Mouse (Mus musculus): ENCODE results near the gene Map2k2. TPM values are rescaled to one million over a fixed set of nuclear protein-coding genes. Genes with fewer than 3 reads are reported as not detected.
"Not testable (repeated sequence)": the region's sequence is repeated elsewhere in the genome, so short reads cannot be mapped to it uniquely, and the experiment has no call there.

Map2k2 gene
- total RNA-seq (2014; fragmentation: Nextera tagmentation) (111 and 122 TPM in 2 replicates), total RNA-seq (2017) (38.7 and 50.2 TPM in 2 replicates)

DNA sequence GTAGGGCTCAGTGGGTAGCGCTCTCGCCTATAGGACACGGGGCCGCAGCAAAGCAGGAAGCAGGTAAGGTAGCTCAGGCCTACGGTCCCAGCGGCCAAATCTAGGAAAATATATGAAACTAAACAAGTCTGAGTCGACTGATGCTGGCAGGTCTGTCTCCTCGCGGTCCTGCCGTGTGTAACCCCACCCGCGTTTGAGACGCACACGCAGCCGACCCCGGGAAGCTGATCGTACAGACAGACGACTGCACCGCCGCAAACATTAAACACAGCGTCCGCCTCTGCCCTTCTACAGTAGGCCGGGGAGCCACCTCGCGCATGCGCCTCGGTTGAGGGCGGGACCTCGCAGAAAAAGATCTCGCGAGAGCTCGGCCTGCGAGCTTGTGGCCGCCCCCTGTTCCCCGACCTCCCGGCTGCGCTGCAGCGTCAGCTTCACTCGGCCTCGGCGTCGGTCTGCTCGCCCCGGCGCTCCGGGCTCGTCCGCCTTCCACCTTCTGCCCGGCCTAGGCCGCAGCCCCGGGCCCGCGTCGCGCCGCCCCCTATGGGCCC is at the start of gene Map2k2:
Gene Map2k2 (plus strand): TSS at position 351 of the 548 bp plus-strand sequence.
- peak; percentile 77 for ATAC-seq (replicated peaks; ENCODE audit: low FRiP score, low TSS enrichment, poor library complexity, severe bottlenecking)

- no peak for ATAC-seq (replicated peaks; ENCODE audit: low FRiP score, low TSS enrichment, poor library complexity, severe bottlenecking)
These were observed 48.1 kb upstream of the Map2k2 start for GRCm38 (mm10) chr10:81057406-81058130.

- ATAC-seq (replicated peaks; ENCODE audit: low FRiP score, low TSS enrichment, poor library complexity, severe bottlenecking): no peak
These were observed 46.8 kb upstream of the Map2k2 start for GRCm38 (mm10) chr10:81058896-81059295.

- peak; percentile 88 for ATAC-seq (replicated peaks; ENCODE audit: low FRiP score, low TSS enrichment, poor library complexity, severe bottlenecking)
These were observed 45.8 kb upstream of the Map2k2 start, which contains the start of gene Sgta for GRCm38 (mm10) chr10:81059603-81060543. Sgta (minus strand) TSS chr10:81060181.

DNA sequence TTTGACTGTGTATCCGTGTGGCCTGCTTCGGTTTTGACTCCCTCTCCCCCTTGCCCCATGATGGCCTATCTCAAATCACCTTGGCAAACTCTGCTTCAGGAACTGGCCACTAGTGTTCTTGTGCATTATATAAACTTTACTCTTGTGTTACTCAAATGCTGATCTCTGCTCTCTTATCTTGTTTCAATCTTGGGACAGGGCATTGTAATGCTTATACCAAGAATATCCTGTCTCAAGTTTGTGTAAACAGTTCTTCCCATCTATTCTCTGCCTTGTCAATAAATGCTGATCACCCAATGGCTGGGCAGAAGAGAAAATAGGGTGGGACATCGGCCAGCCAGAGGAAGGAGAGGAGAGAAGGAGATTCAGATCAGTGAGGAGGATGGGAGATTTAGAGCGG is 43.0 kb upstream of the Map2k2 start:
- no peak for ATAC-seq (replicated peaks; ENCODE audit: low FRiP score, low TSS enrichment, poor library complexity, severe bottlenecking)

DNA sequence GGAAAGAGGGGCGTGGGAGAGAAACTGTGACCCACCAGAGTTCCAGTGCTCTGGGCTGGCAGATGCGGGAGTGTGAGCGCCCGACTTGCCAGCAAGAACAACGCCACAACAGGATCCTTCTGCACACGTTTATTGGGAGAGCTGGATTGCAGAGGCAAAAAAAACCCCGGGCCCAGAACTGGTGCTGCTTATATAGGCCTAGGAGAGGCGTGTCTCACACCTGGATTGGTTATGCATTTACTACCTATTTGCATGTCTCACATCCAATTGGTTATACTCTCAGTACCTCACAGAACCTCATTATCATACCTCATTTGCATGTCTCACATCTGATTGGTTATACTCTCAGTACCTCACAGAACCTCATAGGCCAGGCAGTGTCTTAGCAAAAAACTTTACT is 41.2 kb upstream of the Map2k2 start:
- not testable (repeated sequence) for ATAC-seq (replicated peaks; ENCODE audit: low FRiP score, low TSS enrichment, poor library complexity, severe bottlenecking)

GRCm38 (mm10) chr10:81068706-81069105 is 37.0 kb upstream of the Map2k2 start:
- ATAC-seq (replicated peaks; ENCODE audit: low FRiP score, low TSS enrichment, poor library complexity, severe bottlenecking): no peak

GRCm38 (mm10) chr10:81069836-81070235 is 35.9 kb upstream of the Map2k2 start, which contains the start of gene Thop1:
Thop1 (plus strand) TSS chr10:81070035.
- ATAC-seq (replicated peaks; ENCODE audit: low FRiP score, low TSS enrichment, poor library complexity, severe bottlenecking): peak; percentile 95

GRCm38 (mm10) chr10:81072290-81072689 is 33.4 kb upstream of the Map2k2 start:
- ATAC-seq (replicated peaks; ENCODE audit: low FRiP score, low TSS enrichment, poor library complexity, severe bottlenecking): no peak

DNA sequence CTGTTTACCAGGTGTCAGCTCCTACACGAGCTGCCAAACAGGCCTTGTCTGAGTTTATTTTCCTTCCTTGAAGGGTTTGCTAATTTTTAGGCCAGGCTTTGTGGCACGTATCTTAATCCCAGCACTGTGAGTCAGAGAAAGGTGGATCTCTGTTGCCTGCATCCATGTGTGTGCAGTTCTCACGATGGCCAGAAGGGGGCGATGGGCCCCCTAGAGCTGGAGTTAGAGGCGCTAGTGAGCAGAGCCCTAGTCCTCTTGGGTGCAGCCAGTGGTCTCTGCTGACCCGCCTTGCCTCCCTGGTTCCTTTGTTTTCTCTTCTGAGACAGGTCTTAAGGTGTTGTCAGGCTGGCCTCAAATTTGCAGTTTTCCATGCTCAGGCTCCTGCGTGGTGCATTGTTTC is 32.3 kb upstream of the Map2k2 start:
- ATAC-seq (replicated peaks; ENCODE audit: low FRiP score, low TSS enrichment, poor library complexity, severe bottlenecking): no peak

- no peak for ATAC-seq (replicated peaks; ENCODE audit: low FRiP score, low TSS enrichment, poor library complexity, severe bottlenecking)
These were observed 30.0 kb upstream of the Map2k2 start for GRCm38 (mm10) chr10:81075734-81076133.

- no peak for ATAC-seq (replicated peaks; ENCODE audit: low FRiP score, low TSS enrichment, poor library complexity, severe bottlenecking)
These were observed 29.4 kb upstream of the Map2k2 start for GRCm38 (mm10) chr10:81076356-81076755.

- ATAC-seq (replicated peaks; ENCODE audit: low FRiP score, low TSS enrichment, poor library complexity, severe bottlenecking): no peak
These were observed 27.8 kb upstream of the Map2k2 start for GRCm38 (mm10) chr10:81077916-81078315.

DNA sequence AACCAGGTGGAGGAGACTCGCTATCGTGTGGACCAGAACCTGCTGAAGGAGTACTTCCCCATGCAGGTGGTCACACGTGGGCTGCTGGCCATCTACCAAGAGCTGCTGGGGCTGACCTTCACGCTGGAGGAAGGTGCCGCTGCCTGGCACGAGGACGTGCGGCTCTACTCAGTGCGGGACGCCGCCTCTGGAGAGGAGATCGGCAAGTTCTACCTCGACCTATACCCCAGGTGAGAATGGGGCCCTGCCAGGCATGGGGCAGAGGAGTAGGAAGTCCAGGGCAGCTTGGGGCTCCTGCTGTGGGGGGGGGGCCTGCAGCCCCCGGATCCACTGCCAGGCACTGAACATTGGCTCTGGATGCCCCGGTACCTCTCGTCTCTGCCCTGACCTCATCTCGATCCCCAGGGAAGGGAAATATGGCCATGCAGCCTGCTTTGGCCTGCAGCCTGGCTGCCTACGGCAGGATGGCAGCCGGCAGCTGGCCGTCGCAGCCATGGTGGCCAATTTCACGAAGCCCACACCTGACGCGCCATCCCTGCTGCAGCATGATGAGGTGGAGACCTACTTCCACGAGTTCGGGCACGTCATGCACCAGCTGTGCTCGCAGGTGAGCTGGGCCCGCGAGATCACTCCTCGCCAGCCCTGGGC is 25.6 kb upstream of the Map2k2 start:
- ATAC-seq (replicated peaks; ENCODE audit: low FRiP score, low TSS enrichment, poor library complexity, severe bottlenecking): no peak

DNA sequence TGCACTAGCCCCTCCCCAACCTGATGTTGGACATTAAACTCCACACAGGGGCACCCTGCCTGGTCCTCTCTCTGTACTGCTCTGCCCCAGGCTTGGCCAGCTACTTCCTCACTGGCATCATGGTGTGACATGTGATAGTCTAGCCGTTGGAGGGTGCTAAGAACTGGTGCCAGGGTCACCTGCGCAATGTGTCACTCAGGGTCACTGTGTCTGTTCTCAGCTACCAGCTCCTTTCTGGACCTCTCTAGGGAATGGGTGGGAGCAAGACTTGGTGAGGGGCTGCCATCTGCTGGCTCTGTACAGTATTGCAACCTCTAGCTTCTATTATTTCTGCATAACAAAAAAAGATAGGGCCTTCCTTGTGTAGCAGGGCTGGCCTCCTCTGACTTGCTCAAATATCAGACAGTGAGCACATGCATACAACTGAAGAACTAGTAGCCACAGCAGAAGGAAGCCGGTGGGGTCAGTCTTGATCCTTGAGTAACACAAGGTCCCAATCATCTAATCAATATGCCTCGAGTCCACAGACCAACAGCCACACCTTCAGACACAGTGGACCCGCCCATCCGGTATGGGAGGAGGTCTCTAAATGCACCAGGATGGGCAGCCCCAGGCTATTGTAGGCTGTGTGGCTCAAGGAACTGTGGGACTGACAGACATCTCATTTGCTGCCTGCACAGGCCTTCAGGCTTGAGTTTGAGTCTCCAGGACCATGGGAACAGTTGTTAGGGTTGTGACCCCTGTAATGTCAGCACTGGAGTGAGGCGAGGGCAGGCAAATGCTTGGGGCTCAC is 23.4 kb upstream of the Map2k2 start:
- ATAC-seq (replicated peaks; ENCODE audit: low FRiP score, low TSS enrichment, poor library complexity, severe bottlenecking): peak; percentile 58

- ATAC-seq (replicated peaks; ENCODE audit: low FRiP score, low TSS enrichment, poor library complexity, severe bottlenecking): no peak
These were observed 18.7 kb upstream of the Map2k2 start for GRCm38 (mm10) chr10:81087021-81087420.

DNA sequence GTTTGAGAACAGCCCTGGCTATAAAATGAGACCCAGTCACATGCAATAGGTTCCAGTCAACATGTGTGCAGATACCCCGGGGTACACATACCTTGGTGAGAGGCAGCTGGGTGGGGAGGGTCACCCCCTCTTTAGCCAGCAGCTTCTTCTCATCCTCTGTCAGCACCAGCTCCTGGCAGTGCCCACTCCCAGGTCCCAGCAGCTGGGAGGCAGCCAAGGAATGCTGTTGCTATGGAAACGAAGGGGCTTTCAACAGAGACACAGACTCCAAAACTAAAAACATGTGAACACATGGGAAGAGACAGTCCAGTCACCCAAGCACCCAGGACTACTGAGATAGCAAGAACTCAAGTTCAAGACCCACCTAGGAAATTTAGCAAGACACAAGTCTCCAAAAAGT is 16.5 kb upstream of the Map2k2 start:
- no peak for ATAC-seq (replicated peaks; ENCODE audit: low FRiP score, low TSS enrichment, poor library complexity, severe bottlenecking)

DNA sequence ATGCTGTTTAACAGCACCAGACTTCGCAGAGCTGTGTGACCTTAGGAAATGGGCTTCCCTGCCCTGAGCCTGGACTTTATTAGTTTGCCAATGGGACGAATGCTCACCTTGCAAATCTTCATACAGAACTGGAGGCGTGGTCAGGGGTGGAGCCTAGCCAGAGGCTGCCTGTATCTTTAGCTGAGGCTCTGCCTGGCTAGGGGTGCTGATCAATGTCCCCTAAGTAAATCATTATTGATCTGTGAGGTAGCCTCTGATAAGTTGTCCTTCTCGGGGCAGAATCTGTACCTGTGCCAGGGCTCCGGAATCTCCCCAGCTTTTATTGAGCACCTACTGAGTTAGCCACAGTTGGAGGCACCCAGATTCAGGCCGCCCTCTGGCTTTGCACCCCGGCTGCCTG is 15.1 kb upstream of the Map2k2 start:
- peak; percentile 16; the same call in 1 of the 2 replicates for ATAC-seq (replicated peaks; ENCODE audit: low FRiP score, low TSS enrichment, poor library complexity, severe bottlenecking)

Data from megakaryocyte-erythroid progenitor cell, adult 5-6 weeks (primary cell).